Mouse (Mus musculus): Measurements from ENCODE around the gene Eef1e1.
"Not testable (repeated sequence)": the region's sequence is repeated elsewhere in the genome, so short reads cannot be mapped to it uniquely, and the experiment has no call there.

Gene Eef1e1

DNA sequence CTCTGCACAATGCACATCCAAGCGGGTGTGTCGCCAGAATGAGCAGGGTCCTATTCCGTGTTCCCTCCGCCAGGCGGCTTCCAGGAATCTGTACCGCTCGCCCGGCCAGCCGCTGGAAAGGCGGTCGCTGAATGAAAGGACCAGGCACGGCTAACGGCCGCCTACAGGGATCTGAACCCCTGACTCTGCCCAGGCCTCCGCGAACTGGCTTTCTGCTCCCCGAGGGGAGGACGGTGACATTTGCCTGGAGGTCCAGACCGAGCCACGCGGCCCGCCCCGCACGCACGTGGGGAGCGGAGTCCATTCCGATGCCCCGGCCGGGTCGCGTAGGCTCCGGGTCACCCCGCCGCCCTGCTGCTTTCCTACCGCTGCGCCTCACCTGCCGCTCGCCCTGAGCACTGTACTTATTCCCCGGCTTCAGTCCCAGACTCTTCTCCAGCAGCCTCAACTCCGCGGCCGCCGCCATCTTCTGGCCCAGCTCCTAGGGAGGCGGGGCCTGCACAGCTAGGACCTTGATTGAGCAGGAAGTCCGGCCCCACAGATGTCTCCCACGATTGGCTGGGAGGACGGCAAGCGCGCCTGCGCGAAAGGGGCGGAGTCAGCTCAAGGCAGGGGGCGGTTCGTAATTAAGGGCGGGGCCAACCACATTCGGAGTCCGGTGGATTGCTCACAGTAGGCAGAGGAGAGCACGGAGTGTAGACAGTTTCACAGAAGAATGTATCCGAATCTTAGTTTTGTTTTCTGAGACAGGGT, at the start of gene Eef1e1:
Eef1e1 (minus strand) TSS at position 531 of the 753 bp plus-strand sequence.
- peak; percentile 98 for DNase-seq (ENCODE audit: low spot score)

DNA sequence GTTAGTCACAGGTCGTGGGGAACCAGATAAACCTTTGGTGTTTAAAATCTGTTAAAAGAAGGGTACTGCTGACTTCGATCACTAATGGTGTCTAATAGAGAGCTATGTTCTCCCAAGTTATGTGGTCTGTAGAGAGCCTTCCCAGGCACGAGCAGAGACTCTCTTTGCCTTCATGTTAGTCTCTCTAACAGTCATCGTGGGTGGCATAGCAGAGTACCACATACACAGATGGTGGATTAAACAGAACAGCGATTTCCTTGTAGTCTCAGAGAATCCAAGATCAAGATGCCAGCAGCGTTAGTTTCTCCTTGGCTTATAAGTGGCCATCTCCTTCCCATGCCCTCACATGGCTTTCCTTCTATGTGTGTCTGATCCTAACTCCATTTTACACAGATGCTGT, 32.0 kb upstream of the Eef1e1 start:
- no peak for DNase-seq (ENCODE audit: low spot score)

GRCm38 (mm10) chr13:38690028-38690427, 31.2 kb upstream of the Eef1e1 start:
- DNase-seq (ENCODE audit: low spot score): no peak

GRCm38 (mm10) chr13:38688761-38689160, 29.9 kb upstream of the Eef1e1 start:
- no peak for DNase-seq (ENCODE audit: low spot score)

DNA sequence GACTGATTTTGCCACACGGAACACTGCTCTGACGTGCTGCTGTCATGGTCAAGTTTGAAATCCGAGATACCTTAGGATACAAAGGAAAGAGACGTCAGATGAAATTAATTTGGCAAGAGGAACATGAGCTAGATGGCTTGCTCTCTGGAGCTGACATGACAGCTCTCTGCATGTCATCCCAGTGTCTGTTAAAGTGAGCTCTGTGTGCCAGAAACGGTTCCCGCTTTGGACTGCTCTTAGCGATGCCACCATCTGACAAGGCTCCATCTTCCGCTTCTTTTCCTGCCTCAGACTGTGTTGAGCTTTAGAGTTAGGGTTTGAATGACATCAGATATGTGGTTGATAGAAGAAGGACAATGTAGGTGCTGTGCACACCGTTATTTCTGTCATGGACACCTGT, 13.5 kb upstream of the Eef1e1 start:
- DNase-seq (ENCODE audit: low spot score): no peak

GRCm38 (mm10) chr13:38671451-38671850, 12.6 kb upstream of the Eef1e1 start:
- not testable (repeated sequence) for DNase-seq (ENCODE audit: low spot score)

DNA sequence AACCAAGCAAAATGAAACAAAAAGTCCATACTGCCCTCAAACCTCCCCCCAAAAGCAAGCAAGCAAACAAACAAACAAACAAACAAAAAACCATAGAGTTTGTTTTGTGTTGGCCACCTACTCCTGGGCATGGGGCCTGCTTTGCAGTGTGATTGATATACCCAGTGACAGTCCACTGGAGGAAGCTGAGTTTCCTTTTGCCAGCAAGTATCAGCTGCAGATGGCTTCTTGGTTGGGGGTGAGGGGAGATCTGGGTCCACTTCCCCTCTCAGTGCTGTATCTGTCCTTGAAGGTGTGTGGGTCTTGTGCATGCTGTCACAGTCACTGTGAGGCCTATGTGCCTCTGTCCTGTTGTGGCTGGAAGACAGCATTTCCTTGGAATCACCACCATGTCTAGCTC, 11.2 kb upstream of the Eef1e1 start:
- no peak for DNase-seq (ENCODE audit: low spot score)

- DNase-seq (ENCODE audit: low spot score): peak; percentile 63
These were observed 9.7 kb upstream of the Eef1e1 start for GRCm38 (mm10) chr13:38668514-38668913.

GRCm38 (mm10) chr13:38664753-38665152, 5.9 kb upstream of the Eef1e1 start:
- no peak for DNase-seq (ENCODE audit: low spot score)

DNA sequence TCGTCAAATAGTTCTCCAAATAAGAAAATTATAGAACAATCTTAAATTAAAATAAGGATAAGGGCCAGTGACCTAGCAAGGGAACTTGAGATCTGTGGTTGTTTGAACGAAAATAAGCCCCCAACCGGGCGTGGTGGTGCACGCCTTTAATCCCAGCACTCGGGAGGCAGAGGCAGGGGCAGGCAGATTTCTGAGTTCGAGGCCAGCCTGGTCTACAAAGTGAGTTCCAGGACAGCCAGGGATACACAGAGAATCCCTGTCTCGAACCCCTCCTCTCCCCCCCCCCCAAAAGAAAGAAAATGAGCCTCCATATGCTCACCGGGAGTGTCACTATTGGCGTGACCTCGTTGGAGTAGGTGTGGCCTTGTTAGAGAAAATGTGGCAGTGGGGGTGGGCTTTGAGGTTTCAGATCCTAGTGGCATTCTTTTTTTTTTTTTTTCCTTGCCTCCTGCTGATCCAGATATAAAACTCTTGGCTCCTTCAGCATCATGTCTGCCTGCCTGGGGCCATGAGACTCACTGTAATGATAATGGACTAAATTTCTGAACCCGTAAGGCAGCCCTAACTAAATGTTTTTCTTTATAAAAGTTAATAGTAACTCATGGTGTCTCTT, 772 bp upstream of the Eef1e1 start:
- no peak for DNase-seq (ENCODE audit: low spot score)

DNA sequence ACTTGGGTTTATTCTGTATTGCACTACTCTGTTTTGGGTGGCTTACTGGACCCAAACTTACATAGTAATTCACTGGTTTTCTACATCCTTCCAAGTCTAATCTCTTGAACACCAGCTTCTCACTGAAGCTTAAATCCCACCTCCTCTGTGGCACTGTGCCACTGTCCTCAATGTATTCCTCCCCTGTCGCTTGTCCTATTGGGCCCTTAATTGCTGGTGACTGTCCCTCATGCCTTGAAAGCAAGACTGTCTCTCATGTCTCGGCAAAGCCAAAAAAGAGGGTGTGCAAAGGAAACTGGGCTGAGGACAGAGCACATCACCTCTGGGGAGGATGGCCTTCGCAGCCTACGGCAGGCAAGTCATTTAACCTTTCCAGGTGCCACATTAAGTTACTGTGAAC, 993 bp downstream of the Eef1e1 start:
- DNase-seq (ENCODE audit: low spot score): no peak

DNA sequence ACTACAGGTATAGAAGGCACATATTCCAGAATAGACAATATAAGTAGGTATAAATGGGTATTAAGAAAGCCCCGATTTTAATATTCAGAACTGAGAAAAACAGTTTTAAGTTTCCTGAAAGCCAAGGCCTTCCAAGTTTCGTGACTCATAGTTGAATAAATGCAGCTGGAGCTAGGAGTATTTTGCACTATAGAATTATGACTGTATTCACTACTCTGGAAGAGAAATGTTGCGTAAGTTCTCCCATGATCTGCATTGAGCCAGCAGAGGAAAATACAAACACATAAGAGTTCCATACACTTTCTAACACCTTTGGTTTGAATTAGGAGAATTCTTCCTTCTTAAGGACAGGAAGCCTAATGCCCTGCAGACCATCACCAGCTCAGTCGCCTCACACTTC, 8.6 kb downstream of the Eef1e1 start:
- DNase-seq (ENCODE audit: low spot score): no peak

- DNase-seq (ENCODE audit: low spot score): no peak
These were observed 9.8 kb downstream of the Eef1e1 start for GRCm38 (mm10) chr13:38649069-38649468.

DNA sequence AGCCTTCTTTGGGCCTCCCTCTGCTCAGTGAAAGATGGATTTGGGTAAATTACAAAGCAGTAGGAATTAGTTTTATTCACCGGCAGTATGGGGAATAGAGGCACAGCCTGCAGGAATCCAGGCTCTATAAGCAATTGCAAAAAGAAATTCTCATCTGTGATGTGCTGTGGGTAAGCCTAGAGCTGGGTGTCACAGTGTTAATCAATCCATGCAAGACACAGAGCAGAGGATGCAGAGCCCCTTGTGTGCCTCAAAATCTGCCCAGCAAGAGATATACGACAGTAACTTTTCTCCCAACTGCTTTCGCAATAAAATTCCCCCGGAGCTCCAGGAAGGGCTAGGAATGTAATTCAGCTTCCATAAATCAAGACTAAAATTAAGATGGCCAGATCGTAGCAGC, 17.4 kb downstream of the Eef1e1 start:
- no peak for DNase-seq (ENCODE audit: low spot score)

DNA sequence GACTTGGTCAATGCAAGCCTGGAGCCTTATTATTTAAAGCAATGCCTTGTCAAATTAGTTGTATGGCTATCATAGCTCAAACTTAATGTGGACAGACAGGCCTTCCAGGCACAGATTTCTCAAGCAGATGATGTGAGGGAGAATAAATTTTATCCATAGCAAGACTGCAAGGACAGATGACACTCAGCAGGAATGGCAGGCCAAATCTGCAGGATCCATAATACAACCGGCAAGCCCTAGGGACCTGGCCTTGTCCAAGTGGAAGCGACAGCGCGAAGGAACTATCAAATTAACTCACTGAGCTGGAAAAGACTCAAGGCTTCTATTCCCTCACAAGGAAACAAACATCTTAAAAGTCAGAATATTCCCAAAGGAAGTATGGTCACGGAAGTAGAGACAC, 17.9 kb downstream of the Eef1e1 start:
- DNase-seq (ENCODE audit: low spot score): no peak

DNA sequence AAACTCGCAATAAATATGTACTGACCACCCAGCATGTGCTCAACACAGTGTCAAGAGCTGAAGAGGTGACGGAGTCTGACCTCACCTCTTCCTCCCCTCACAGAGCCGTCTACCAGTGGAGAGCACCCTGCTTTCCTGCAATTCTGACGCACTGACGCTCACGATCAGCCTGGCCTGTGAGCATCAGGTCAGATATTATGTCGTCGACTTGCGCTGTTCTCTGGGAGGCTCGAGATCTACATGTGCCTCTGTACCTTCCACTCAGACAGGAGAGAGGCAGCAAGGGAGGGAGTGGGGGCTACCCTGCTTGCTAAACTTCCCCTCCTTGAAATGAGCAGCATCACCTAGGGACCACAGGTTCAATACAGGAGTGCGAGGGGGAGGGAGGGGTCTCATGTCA, 20.2 kb downstream of the Eef1e1 start:
- DNase-seq (ENCODE audit: low spot score): no peak

DNA sequence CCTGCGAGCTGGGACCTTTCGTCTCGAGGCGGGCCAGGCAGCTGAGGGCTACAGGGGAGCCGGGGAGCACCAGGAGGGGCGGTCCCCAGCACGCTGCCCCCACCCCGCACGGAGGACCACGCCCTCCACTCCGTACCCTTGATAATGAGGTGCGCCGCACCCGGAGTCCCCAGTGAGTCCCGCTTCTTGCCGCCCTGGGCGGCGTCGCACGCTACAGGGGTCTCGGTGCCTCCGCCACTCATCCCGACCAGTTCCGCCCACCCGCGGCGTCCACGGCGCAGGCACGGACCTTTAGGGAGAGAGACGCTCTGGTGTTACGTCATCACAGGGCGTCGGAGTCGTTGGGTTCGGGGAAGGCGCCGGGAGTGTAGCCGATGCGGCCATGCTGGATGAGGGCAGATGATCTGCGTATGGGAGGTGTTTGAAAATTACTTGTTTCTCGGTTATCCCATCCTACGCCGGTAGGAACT, 24.0 kb downstream of the Eef1e1 start, which contains the start of gene Bloc1s5:
Bloc1s5 (minus strand) TSS at position 310 of the 470 bp plus-strand sequence.
- DNase-seq (ENCODE audit: low spot score): peak; percentile 87

- DNase-seq (ENCODE audit: low spot score): no peak
These were observed 24.5 kb downstream of the Eef1e1 start for GRCm38 (mm10) chr13:38634256-38634799.

- no peak for DNase-seq (ENCODE audit: low spot score)
These were observed 25.4 kb downstream of the Eef1e1 start for GRCm38 (mm10) chr13:38633287-38634000.

DNA sequence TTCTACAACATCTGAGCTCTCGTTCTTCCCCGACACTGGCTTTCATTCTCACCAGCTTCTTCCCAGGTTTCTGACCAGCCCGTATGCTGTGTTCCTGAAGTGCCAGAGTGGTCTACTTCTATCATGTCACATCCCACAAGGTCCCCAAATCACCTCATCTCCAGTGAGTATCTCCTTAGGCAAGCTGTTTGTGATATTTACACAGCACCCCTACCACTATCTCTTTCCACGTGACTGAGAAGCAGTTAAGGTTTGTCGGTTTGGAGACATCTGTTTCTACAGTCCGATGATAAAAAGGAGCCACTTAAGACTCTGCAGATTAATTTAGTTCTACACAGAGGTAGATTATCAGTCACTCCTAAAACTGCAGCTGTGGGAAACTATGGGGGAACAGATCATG, 26.3 kb downstream of the Eef1e1 start:
- DNase-seq (ENCODE audit: low spot score): no peak

GRCm38 (mm10) chr13:38626229-38626525, 32.7 kb downstream of the Eef1e1 start:
- DNase-seq (ENCODE audit: low spot score): no peak

- no peak for DNase-seq (ENCODE audit: low spot score)
These were observed 33.2 kb downstream of the Eef1e1 start for GRCm38 (mm10) chr13:38625492-38626228.
